Mouse (Mus musculus) kidney, embryonic 16.5 days (tissue): ENCODE results near the gene Mecr. TPM values are rescaled to one million over a fixed set of nuclear protein-coding genes. Genes with fewer than 3 reads are reported as not detected.

Experiments used
- ATAC-seq: fragments of 200-750 bp; cut with Nextera tagmentation; 2 replicates; pipeline ENCODE4 v1.8.0; 2017; ENCODE audit warnings: moderate TSS enrichment; ENCODE audit not compliant: low FRiP score, low TSS enrichment
- H3K27ac ChIP-seq: fragments of 300-500 bp; sonication (generic); 2 replicates; pipeline ENCODE4 v1.5.1; 2014; ENCODE audit warnings: low read length
- H3K27me3 ChIP-seq: fragments of 300-500 bp; sonication (generic); 2 replicates; pipeline ENCODE4 v1.6.1; 2014; ENCODE audit warnings: low read length, control low read depth, mixed read lengths; ENCODE audit not compliant: insufficient read depth
- H3K36me3 ChIP-seq: fragments of 300-500 bp; sonication (generic); 2 replicates; pipeline ENCODE4 v1.6.1; 2014; ENCODE audit warnings: low read length, control low read depth, mixed read lengths; ENCODE audit not compliant: insufficient read depth
- H3K4me1 ChIP-seq: fragments of 300-500 bp; sonication (generic); 2 replicates; pipeline ENCODE4 v1.6.1; 2014; ENCODE audit warnings: low read length, control low read depth, mixed read lengths; ENCODE audit not compliant: insufficient read depth
- H3K4me2 ChIP-seq: fragments of 300-500 bp; sonication (generic); replicated peaks from 2 replicates; pipeline ENCODE4 v1.6.1; 2014; ENCODE audit warnings: low read depth, low read length
- H3K4me3 ChIP-seq: fragments of 300-500 bp; sonication (generic); 2 replicates; pipeline ENCODE4 v1.5.1; 2014; ENCODE audit warnings: mild to moderate bottlenecking, low read length
- H3K9ac ChIP-seq: fragments of 300-500 bp; sonication (generic); replicated peaks from 2 replicates; pipeline ENCODE4 v1.6.1; 2014; ENCODE audit warnings: low read length
- H3K9me3 ChIP-seq: fragments of 300-500 bp; sonication (generic); 2 replicates; pipeline ENCODE4 v1.6.1; 2016; ENCODE audit warnings: low read length, control low read depth
- WGBS: fragments of 180-500 bp; shearing (Covaris S2); extraction: QIAGEN DNeasy Blood & Tissue Kit; methylation state at CpG from one replicate; pipeline ENCODE4 v1.1.7; 2014; 5-methylcytosine and 5-hydroxymethylcytosine counted together
- polyA plus RNA-seq: library from polyadenylated mRNA; unstranded; fragments of >200 nt; fragmentation: Nextera tagmentation; extraction: Ambion mirVana; gene quantifications from 2 replicates; pipeline ENCODE4 v1.2.1, GENCODE M21; 2015

Gene Mecr
- polyA plus RNA-seq, 1 experiment from 2014 or later: 53.8 TPM

DNA sequence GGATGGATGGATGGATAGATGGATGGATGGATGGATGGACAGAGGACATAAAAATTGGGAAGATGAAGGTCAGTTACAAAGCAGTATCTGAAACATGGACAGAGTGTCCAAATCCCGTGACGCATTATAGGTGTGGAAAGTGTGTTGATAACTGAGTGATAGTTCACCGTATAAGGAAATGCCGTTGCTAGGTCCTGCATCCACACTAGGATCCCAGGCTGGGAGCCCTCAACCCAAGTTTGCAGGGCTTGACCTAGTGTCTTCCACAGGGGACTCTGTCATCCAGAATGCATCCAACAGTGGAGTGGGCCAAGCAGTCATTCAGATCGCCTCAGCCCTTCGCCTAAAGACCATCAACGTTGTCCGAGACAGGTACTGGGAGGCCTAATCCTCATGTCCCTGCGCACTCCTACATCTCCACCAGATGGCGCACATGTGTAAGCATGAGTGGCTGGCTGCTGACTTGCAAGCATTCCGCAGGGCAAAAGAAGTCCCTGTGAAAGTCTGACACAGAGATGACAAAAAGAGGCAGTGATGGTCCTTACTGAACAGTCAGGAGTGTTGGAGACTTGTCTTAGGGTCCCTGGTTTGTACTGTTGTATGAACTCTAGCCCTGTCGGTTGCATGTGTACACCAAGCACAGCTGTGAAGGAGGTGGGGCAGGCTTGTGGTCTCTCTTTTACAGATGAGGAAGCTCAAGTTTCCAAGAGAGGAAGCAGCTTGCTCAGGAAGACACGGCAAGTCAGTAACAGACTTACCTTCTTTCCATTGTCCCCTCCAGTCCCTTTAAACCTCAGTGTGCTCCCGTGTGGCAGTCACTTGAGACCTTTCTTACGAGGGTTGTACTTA is 17.4 kb downstream of the Mecr start:
- H3K4me1 ChIP-seq: peaks cover 5% of the 10 kb centered on the region; the same call in 1 of the 2 replicates
- peak; percentile 55; the same call in 1 of the 2 replicates for ATAC-seq
- 0 out of 2 replicates have a peak overlapping the region, but pooled peaks have one; percentile 18 for H3K9ac ChIP-seq
- peaks cover 16% of the 10 kb centered on the region; the same call in 1 of the 2 replicates for H3K36me3 ChIP-seq
- 36% methylated on average over 15 of the region's 15 CpGs for WGBS
- H3K4me3 ChIP-seq: no peak overlapping the region
- H3K27me3 ChIP-seq: no peaks in the 10 kb centered on the region
- no peak overlapping the region for H3K4me2 ChIP-seq
- no peak overlapping the region for H3K27ac ChIP-seq
- no peaks in the 10 kb centered on the region for H3K9me3 ChIP-seq

GRCm38 (mm10) chr4:131861341-131861739 is 18.1 kb downstream of the Mecr start:
- Histone ChIP-seq H3K4me3 (no peak overlapping the region), H3K27me3 (no peaks in the 10 kb centered on the region), H3K36me3 (peaks cover 16% of the 10 kb centered on the region; the same call in 1 of the 2 replicates), H3K9me3 (no peaks in the 10 kb centered on the region), H3K4me2 (no peak overlapping the region), H3K4me1 (peaks cover 5% of the 10 kb centered on the region; the same call in 1 of the 2 replicates), H3K27ac (no peak overlapping the region), H3K9ac (0 out of 2 replicates have a peak overlapping the region, but pooled peaks have one; percentile 18)
- ATAC-seq: peak; percentile 58; the same call in 1 of the 2 replicates
- 49% methylated on average over 4 of the region's 4 CpGs for WGBS

DNA sequence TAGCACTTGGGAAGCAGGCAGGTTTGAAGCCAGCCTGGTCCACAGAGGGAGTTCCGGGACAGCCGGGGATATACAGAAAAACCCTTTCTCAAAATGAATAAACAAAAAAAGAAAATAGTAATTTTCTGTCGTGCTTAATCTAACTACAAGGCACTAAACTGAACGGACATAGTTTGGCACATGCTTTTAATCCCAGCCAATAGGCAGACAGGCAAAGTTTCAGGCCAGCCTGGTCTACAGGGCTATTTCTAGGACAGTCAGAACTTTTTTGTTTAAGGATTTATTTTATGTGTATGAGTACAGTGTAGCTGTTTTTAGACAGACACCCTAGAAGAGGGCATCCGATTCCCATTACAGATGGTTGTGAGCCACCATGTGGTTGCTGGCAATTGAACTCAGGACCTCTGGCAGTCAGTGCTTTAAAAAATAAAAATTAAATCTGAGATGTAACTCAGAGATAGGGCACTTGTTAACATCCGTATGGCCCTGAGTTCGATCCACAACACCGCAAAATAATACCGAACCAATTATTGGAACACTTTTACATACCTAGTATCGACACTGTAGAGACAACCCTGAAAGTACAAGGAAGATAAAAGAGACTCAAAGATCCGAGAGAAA is 29.5 kb downstream of the Mecr start:
- Histone ChIP-seq H3K27me3 (no peaks in the 10 kb centered on the region), H3K27ac (peak overlapping the region; percentile 95), H3K4me3 (peak overlapping the region; percentile 99), H3K4me2 (peak overlapping the region; percentile 60), H3K4me1 (peaks cover 34% of the 10 kb centered on the region), H3K9ac (peak overlapping the region; percentile 100), H3K9me3 (no peaks in the 10 kb centered on the region), H3K36me3 (no peaks in the 10 kb centered on the region)
- 9% methylated on average over 11 of the region's 11 CpGs for WGBS
- ATAC-seq: peak; percentile 11; the same call in 1 of the 2 replicates

GRCm38 (mm10) chr4:131873293-131874168 is 30.3 kb downstream of the Mecr start, which contains the start of gene Srsf4:
Srsf4 (plus strand) TSS chr4:131873617.
- Histone ChIP-seq H3K27ac (peak within 1 kb of the TSS; percentile 100), H3K4me1 (peaks cover 41% of the 10 kb centered on the region), H3K9me3 (no peaks in the 10 kb centered on the region), H3K4me3 (peak within 1 kb of the TSS; percentile 99), H3K27me3 (no peaks in the 10 kb centered on the region), H3K36me3 (no peaks in the 10 kb centered on the region), H3K4me2 (peak within 1 kb of the TSS; percentile 89), H3K9ac (peak within 1 kb of the TSS; percentile 100)
- WGBS: under 1% methylated on average over 96 of the region's 116 CpGs
- ATAC-seq: peak; percentile 95

DNA sequence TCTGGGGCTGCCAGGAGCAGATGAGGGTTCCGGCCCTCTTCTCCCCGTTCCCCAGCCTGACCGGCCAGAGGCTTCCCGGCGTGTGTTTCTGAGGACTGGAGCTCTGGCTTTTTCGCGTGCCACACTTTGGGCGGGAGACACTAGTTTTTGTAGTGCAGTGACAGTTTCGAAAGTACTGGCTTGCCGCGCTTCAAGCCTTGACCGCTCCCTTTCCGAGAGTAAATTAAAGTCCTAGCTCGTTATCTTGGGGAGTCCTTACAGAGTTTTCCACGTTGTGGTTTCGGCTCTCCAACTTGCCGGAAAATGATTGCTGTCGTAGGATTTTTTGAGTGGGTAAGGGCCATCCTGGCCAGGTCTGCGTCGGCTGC is 30.9 kb downstream of the Mecr start:
- Histone ChIP-seq H3K27ac (peak overlapping the region; percentile 100), H3K9ac (peak overlapping the region; percentile 100), H3K4me3 (peak overlapping the region; percentile 99), H3K27me3 (no peaks in the 10 kb centered on the region), H3K9me3 (no peaks in the 10 kb centered on the region), H3K36me3 (no peaks in the 10 kb centered on the region), H3K4me2 (peak overlapping the region; percentile 89), H3K4me1 (peaks cover 43% of the 10 kb centered on the region)
- ATAC-seq: no peak
- under 1% methylated on average over 20 of the region's 20 CpGs for WGBS

GRCm38 (mm10) chr4:131874567-131874966 is 31.3 kb downstream of the Mecr start:
- ATAC-seq: no peak
- no peaks in the 10 kb centered on the region for H3K36me3 ChIP-seq
- 2% methylated on average over 11 of the region's 11 CpGs for WGBS

GRCm38 (mm10) chr4:131875242-131875641 is 32.0 kb downstream of the Mecr start:
- Histone ChIP-seq H3K4me3 (peak overlapping the region; percentile 99), H3K9ac (peak overlapping the region; percentile 100), H3K4me1 (peaks cover 52% of the 10 kb centered on the region), H3K4me2 (peak overlapping the region; percentile 89), H3K9me3 (no peaks in the 10 kb centered on the region), H3K36me3 (no peaks in the 10 kb centered on the region), H3K27ac (no peak overlapping the region), H3K27me3 (no peaks in the 10 kb centered on the region)
- WGBS: 31% methylated on average over 3 of the region's 3 CpGs
- ATAC-seq: no peak

More at GRCm38 (mm10) chr4:131874567-131874966, 31.3 kb downstream of the Mecr start:
- peak overlapping the region; percentile 89 for H3K4me2 ChIP-seq
- H3K4me3 ChIP-seq: peak overlapping the region; percentile 99
- peak overlapping the region; percentile 100 for H3K27ac ChIP-seq
- peaks cover 47% of the 10 kb centered on the region for H3K4me1 ChIP-seq
- H3K9me3 ChIP-seq: no peaks in the 10 kb centered on the region
- H3K9ac ChIP-seq: peak overlapping the region; percentile 100
- no peaks in the 10 kb centered on the region for H3K27me3 ChIP-seq

- H3K4me1 ChIP-seq: peaks cover 52% of the 10 kb centered on the region
- WGBS: 50% methylated on average over 2 of the region's 2 CpGs
- H3K27ac ChIP-seq: no peak overlapping the region
- H3K9me3 ChIP-seq: no peaks in the 10 kb centered on the region
- no peaks in the 10 kb centered on the region for H3K36me3 ChIP-seq
- no peak overlapping the region for H3K9ac ChIP-seq
- H3K4me3 ChIP-seq: no peak overlapping the region
- no peaks in the 10 kb centered on the region for H3K27me3 ChIP-seq
- no peak for ATAC-seq
- 0 out of 2 replicates have a peak overlapping the region, but pooled peaks have one; percentile 22 for H3K4me2 ChIP-seq
Observed at GRCm38 (mm10) chr4:131876836-131877235, 33.6 kb downstream of the Mecr start.

DNA sequence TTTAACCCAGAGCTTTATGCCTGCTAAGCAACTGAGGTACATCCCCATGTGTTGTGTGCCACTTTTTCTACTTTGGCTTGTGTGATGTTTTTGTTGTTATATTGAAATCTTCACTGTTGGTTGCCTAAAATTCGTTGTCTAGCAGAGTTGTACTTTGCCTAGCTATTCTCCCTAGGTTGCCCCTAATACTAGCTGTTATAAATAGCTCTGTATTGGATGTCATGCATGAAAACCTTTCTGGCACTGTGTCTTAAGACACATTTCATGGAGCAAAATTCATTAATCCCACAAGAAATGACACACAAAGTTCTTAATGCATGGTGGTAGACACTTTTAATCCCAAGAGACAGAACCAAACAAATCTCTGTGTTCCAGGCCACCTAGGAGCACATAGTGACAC is 36.4 kb downstream of the Mecr start:
- no peak for ATAC-seq
- Histone ChIP-seq H3K27me3 (no peaks in the 10 kb centered on the region), H3K4me2 (no peak overlapping the region), H3K4me1 (peaks cover 52% of the 10 kb centered on the region), H3K27ac (no peak overlapping the region), H3K4me3 (no peak overlapping the region), H3K9ac (no peak overlapping the region), H3K9me3 (no peaks in the 10 kb centered on the region), H3K36me3 (no peaks in the 10 kb centered on the region)
- WGBS: 68% methylated on average over 1 of the region's 1 CpGs
